Mouse (Mus musculus): Measurements from ENCODE around the gene Glb1l. TPM values are rescaled to one million over a fixed set of nuclear protein-coding genes. Genes with fewer than 3 reads are reported as not detected.

Glb1l gene
- polyA plus RNA-seq, 1 experiment from 2014 or later = 16.6 TPM

- H3K4me3 ChIP-seq = no peak overlapping the region
- H3K27me3 ChIP-seq = peaks cover 42% of the 10 kb centered on the region
- WGBS = 74% methylated on average over 5 of the region's 5 CpGs
- no peak overlapping the region for H3K27ac ChIP-seq (replicated peaks)
- peaks cover 48% of the 10 kb centered on the region for H3K4me1 ChIP-seq (replicated peaks)
- H3K36me3 ChIP-seq = peaks cover 43% of the 10 kb centered on the region
- no peak overlapping the region for H3K4me2 ChIP-seq
- no peak for ATAC-seq (ENCODE audit: low read depth)
- H3K9me3 ChIP-seq = no peaks in the 10 kb centered on the region
- no peak overlapping the region for H3K9ac ChIP-seq
Measured at GRCm38 (mm10) chr1:75214886-75215285, 4.3 kb upstream of the Glb1l start.

GRCm38 (mm10) chr1:75214442-75214841 lies 3.8 kb upstream of the Glb1l start:
- Histone ChIP-seq H3K36me3 (peaks cover 43% of the 10 kb centered on the region), H3K4me3 (no peak overlapping the region), H3K9ac (no peak overlapping the region), H3K4me1 (replicated peaks) (peaks cover 48% of the 10 kb centered on the region), H3K27ac (replicated peaks) (no peak overlapping the region), H3K4me2 (no peak overlapping the region), H3K27me3 (peaks cover 42% of the 10 kb centered on the region), H3K9me3 (no peaks in the 10 kb centered on the region)
- 76% methylated on average over 2 of the region's 2 CpGs for WGBS
- no peak for ATAC-seq (ENCODE audit: low read depth)

DNA sequence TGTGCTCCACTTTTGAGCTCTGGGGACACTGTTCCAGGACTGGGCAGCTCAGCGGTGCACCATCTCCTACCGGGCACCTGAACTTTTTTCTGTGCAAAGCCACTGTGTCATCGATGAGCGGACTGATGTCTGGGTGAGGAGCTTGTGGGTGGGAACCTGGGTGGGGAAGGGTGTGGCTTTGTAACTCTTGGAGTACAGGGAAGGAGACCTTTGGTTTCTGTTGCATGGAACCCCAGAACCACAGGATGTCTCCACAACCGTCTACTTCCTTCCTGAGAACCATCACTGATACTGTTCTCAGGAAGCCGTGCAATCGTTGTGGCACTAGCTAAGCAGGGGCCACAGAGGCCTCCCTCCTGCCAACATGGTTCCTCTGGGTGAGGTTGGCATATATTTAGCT lies 2.5 kb upstream of the Glb1l start:
- H3K9me3 ChIP-seq = no peaks in the 10 kb centered on the region
- peaks cover 43% of the 10 kb centered on the region for H3K36me3 ChIP-seq
- H3K4me1 ChIP-seq (replicated peaks) = peaks cover 46% of the 10 kb centered on the region
- no peak overlapping the region for H3K4me2 ChIP-seq
- H3K9ac ChIP-seq = peak overlapping the region; percentile 17; the same call in 1 of the 2 replicates
- no peak overlapping the region for H3K4me3 ChIP-seq
- no peak overlapping the region for H3K27ac ChIP-seq (replicated peaks)
- H3K27me3 ChIP-seq = peaks cover 36% of the 10 kb centered on the region
- 92% methylated on average over 7 of the region's 7 CpGs for WGBS
- no peak for ATAC-seq (ENCODE audit: low read depth)

DNA sequence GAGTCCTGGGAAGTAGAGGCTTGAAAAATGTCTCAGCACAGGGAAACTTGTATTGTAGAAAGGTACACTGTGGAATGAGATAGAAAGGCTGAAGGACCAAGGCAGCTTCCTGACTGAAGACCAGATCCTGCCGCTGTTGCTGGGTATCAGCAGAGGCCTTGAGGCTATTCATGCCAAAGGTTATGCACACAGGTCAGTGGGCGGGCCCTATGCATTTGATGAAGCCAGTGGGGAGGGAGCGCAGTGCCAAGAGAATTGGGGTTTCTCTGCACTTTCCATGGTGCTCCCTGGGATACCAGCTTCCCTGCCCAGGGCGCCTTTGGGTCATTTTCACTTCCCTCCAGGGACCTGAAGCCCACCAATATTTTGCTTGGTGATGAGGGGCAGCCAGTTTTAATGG lies 1.9 kb upstream of the Glb1l start:
- H3K4me2 ChIP-seq = no peak overlapping the region
- peak overlapping the region; percentile 17; the same call in 1 of the 2 replicates for H3K9ac ChIP-seq
- ATAC-seq (ENCODE audit: low read depth) = no peak
- H3K4me1 ChIP-seq (replicated peaks) = peaks cover 45% of the 10 kb centered on the region
- H3K36me3 ChIP-seq = peaks cover 43% of the 10 kb centered on the region
- H3K4me3 ChIP-seq = no peak overlapping the region
- peaks cover 31% of the 10 kb centered on the region for H3K27me3 ChIP-seq
- 84% methylated on average over 4 of the region's 4 CpGs for WGBS
- no peak overlapping the region for H3K27ac ChIP-seq (replicated peaks)
- no peaks in the 10 kb centered on the region for H3K9me3 ChIP-seq

GRCm38 (mm10) chr1:75211141-75211708 lies 612 bp upstream of the Glb1l start:
- Histone ChIP-seq H3K4me3 (peak overlapping the region; percentile 93), H3K36me3 (peaks cover 43% of the 10 kb centered on the region), H3K27me3 (peaks cover 17% of the 10 kb centered on the region), H3K4me2 (peak overlapping the region; percentile 96), H3K27ac (replicated peaks) (no peak overlapping the region), H3K9me3 (no peaks in the 10 kb centered on the region), H3K9ac (peak overlapping the region; percentile 96), H3K4me1 (replicated peaks) (peaks cover 45% of the 10 kb centered on the region)
- WGBS = 13% methylated on average over 17 of the region's 17 CpGs
- ATAC-seq (ENCODE audit: low read depth) = peak; percentile 23

GRCm38 (mm10) chr1:75208967-75209678 lies 1.5 kb downstream of the Glb1l start:
- Histone ChIP-seq H3K36me3 (peaks cover 23% of the 10 kb centered on the region), H3K27ac (replicated peaks) (no peak overlapping the region), H3K9me3 (no peaks in the 10 kb centered on the region), H3K4me2 (peak overlapping the region; percentile 96), H3K4me1 (replicated peaks) (peaks cover 45% of the 10 kb centered on the region), H3K9ac (peak overlapping the region; percentile 60), H3K4me3 (peak overlapping the region; percentile 93), H3K27me3 (peaks cover 12% of the 10 kb centered on the region)
- WGBS = 14% methylated on average over 34 of the region's 34 CpGs
- no peak for ATAC-seq (ENCODE audit: low read depth)

GRCm38 (mm10) chr1:75201236-75201635 lies 9.4 kb downstream of the Glb1l start:
- ATAC-seq (ENCODE audit: low read depth) = no peak
- H3K27ac ChIP-seq (replicated peaks) = no peak overlapping the region
- H3K27me3 ChIP-seq = no peaks in the 10 kb centered on the region

DNA sequence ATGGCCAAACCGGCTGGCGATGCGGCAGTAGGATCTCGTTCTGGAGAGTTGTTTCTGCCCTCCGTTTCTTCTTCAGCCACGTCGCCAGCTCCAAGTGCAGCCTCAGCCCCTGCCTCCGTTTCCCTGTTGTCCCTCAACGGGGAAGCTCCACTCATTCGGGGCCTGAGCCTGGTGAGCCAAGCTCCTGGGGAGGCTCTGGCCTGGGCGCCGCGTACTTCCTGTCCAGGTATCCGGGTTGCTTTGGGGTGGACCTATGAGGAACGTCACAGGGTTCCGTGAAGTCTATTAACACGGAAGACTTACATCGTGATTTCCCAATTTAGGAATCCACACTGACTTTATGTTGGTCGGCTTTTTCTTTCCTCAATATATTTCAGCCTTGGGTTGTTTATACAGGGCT lies 18.2 kb downstream of the Glb1l start:
- H3K9ac ChIP-seq = peak overlapping the region; percentile 81
- ATAC-seq (ENCODE audit: low read depth) = peak; percentile 32
- H3K27ac ChIP-seq (replicated peaks) = peak overlapping the region; percentile 89
- H3K9me3 ChIP-seq = no peaks in the 10 kb centered on the region
- H3K4me1 ChIP-seq (replicated peaks) = peaks cover 33% of the 10 kb centered on the region
- peak overlapping the region; percentile 67 for H3K4me3 ChIP-seq
- under 1% methylated on average over 19 of the region's 19 CpGs for WGBS
- no peaks in the 10 kb centered on the region for H3K27me3 ChIP-seq
- H3K4me2 ChIP-seq = peak overlapping the region; percentile 99
- H3K36me3 ChIP-seq = peaks cover 51% of the 10 kb centered on the region

More at GRCm38 (mm10) chr1:75201236-75201635, 9.4 kb downstream of the Glb1l start:
- Histone ChIP-seq H3K9me3 (no peaks in the 10 kb centered on the region), H3K4me2 (no peak overlapping the region), H3K4me3 (no peak overlapping the region), H3K36me3 (peaks cover 46% of the 10 kb centered on the region), H3K4me1 (replicated peaks) (no peaks in the 10 kb centered on the region), H3K9ac (no peak overlapping the region)
- 94% methylated on average over 1 of the region's 1 CpGs for WGBS

GRCm38 (mm10) chr1:75191622-75192402 lies 18.8 kb downstream of the Glb1l start, which contains the start of the genes Ankzf1 and Atg9a:
TSS of gene Ankzf1 (plus strand) at chr1:75192151.
TSS of gene Atg9a (minus strand) at chr1:75192196.
- Histone ChIP-seq H3K4me2 (peak within 1 kb of the TSS; percentile 99), H3K36me3 (peaks cover 51% of the 10 kb centered on the region), H3K9me3 (no peaks in the 10 kb centered on the region), H3K27me3 (no peaks in the 10 kb centered on the region), H3K4me3 (peak within 1 kb of the TSS; percentile 67), H3K27ac (replicated peaks) (peak within 1 kb of the TSS; percentile 97), H3K4me1 (replicated peaks) (peaks cover 33% of the 10 kb centered on the region), H3K9ac (peak within 1 kb of the TSS; percentile 81)
- peak; percentile 99 for ATAC-seq (ENCODE audit: low read depth)
- WGBS = 0% methylated on average over 56 of the region's 56 CpGs

GRCm38 (mm10) chr1:75191258-75191621 lies 19.4 kb downstream of the Glb1l start:
- no peak for ATAC-seq (ENCODE audit: low read depth)
- 44% methylated on average over 5 of the region's 5 CpGs for WGBS
- Histone ChIP-seq H3K4me3 (peak overlapping the region; percentile 67), H3K9ac (peak overlapping the region; percentile 81), H3K4me2 (peak overlapping the region; percentile 78), H3K9me3 (no peaks in the 10 kb centered on the region), H3K27ac (replicated peaks) (peak overlapping the region; percentile 97), H3K36me3 (peaks cover 51% of the 10 kb centered on the region), H3K4me1 (replicated peaks) (peaks cover 33% of the 10 kb centered on the region), H3K27me3 (no peaks in the 10 kb centered on the region)

- peaks cover 33% of the 10 kb centered on the region for H3K4me1 ChIP-seq (replicated peaks)
Measured at GRCm38 (mm10) chr1:75190577-75190976, 20.0 kb downstream of the Glb1l start.

More at GRCm38 (mm10) chr1:75190577-75190976, 20.0 kb downstream of the Glb1l start:
- 81% methylated on average over 2 of the region's 2 CpGs for WGBS
- H3K27ac ChIP-seq (replicated peaks) = no peak overlapping the region
- no peak overlapping the region; the same call in 1 of the 2 replicates for H3K4me3 ChIP-seq
- no peak for ATAC-seq (ENCODE audit: low read depth)
- peaks cover 51% of the 10 kb centered on the region for H3K36me3 ChIP-seq
- H3K4me2 ChIP-seq = peak overlapping the region; percentile 78
- H3K9ac ChIP-seq = peak overlapping the region; percentile 81
- H3K9me3 ChIP-seq = no peaks in the 10 kb centered on the region
- no peaks in the 10 kb centered on the region for H3K27me3 ChIP-seq

All from neural tube, embryonic 13.5 days (tissue).